Mouse (Mus musculus) lung, adult 10 weeks (tissue): ENCODE data around the gene Adarb2. TPM values are rescaled to one million over a fixed set of nuclear protein-coding genes. Genes with fewer than 3 reads are reported as not detected.

Experiments
- polyA plus RNA-seq: library from polyadenylated mRNA; stranded (reverse); fragments of 350-450 nt; fragmentation: Illumina TruSeq; extraction: RNeasy Lipid Tissue Mini Kit (QIAGEN cat#74804); gene quantifications from one replicate; pipeline ENCODE4 v1.2.3, GENCODE M21; 2014; ENCODE audit warnings: low read depth, low replicate concordance; ENCODE audit not compliant: insufficient read depth

The Adarb2 gene
- polyA plus RNA-seq = not detected

GRCm38 (mm10) chr13:8202681-8203476 is at the start of gene Adarb2:
Gene Adarb2 (plus strand): TSS chr13:8202866.

